Mouse (Mus musculus): ENCODE data around the gene Mest. TPM values are rescaled to one million over a fixed set of nuclear protein-coding genes. Genes with fewer than 3 reads are reported as not detected.

Mest gene
- polyA plus RNA-seq, 1 experiment from 2014 or later = 780 TPM

DNA sequence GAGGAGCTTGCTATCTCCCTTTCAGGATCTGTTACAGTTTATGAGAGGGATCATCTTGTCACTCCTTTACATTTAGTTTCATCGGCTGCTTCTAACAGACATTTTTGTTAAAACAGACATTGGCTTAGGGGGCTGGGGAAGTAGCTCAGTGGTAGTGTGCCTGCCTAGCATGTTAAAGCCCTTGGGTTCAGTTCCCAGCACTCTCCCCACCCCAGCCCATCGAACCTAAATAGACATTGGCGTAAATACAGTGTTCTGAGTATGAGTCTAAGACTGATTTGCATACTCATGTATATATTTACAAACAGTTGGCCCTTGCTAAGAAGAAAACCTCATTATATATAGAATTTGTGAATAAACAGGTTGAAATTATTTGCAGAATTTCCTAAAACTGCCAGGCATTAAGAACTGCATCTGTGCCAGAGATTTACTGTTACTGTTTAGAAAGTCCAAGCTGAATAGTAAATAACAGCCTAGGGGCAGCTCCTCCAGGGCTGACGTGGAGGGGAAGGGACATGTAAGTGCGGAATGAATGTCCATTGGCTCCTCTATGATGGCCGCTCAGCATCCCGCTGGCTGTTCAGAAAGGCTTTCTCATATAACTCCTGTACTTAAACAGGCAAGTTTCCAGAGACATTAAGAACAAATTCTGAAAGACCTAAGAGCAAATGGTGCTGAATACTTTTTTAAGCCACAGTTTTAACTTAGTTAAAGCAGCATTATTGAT, 24.4 kb downstream of the Mest start:
- Histone ChIP-seq H3K9me3 (no peaks in the 10 kb centered on the region), H3K4me3 (replicated peaks) (no peak overlapping the region), H3K4me1 (no peaks in the 10 kb centered on the region), H3K27me3 (replicated peaks) (no peaks in the 10 kb centered on the region), H3K36me3 (peaks cover 11% of the 10 kb centered on the region; the same call in 1 of the 2 replicates), H3K27ac (no peak overlapping the region), H3K9ac (no peak overlapping the region), H3K4me2 (no peak overlapping the region)
- WGBS = 65% methylated on average over 7 of the region's 7 CpGs
- no peak for ATAC-seq (ENCODE audit: insufficient read depth, low FRiP score, low read depth)

DNA sequence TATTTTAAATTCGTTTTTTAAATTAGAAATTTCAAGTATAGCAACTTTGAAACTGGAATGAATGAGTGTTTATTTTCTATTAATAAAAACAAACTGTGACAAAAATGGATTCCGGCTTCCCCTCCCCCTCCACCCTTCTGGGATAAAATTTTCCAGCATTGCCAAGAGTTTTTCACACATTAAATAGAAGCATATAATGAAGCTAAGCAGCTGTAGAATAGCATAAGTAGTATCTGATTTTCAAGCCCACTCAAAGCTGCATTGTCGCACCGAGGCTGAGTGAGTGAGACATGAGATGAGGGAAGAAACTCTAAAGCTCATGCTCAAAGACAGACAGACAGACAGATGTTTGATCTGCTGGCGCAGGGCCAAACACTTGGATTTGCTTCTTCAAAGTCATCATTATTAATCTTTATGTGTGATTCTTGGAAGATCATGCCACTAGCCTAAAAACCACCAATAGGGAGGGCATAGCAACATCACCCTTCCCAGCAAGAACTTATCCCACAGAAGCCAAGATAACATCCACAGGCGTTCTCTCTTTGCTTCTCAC, 25.1 kb downstream of the Mest start:
- Histone ChIP-seq H3K9me3 (no peaks in the 10 kb centered on the region), H3K4me3 (replicated peaks) (no peak overlapping the region), H3K27ac (no peak overlapping the region), H3K9ac (no peak overlapping the region), H3K4me1 (no peaks in the 10 kb centered on the region), H3K36me3 (peaks cover 11% of the 10 kb centered on the region; the same call in 1 of the 2 replicates), H3K27me3 (replicated peaks) (no peaks in the 10 kb centered on the region), H3K4me2 (no peak overlapping the region)
- no peak for ATAC-seq (ENCODE audit: insufficient read depth, low FRiP score, low read depth)
- WGBS = 73% methylated on average over 6 of the region's 6 CpGs

DNA sequence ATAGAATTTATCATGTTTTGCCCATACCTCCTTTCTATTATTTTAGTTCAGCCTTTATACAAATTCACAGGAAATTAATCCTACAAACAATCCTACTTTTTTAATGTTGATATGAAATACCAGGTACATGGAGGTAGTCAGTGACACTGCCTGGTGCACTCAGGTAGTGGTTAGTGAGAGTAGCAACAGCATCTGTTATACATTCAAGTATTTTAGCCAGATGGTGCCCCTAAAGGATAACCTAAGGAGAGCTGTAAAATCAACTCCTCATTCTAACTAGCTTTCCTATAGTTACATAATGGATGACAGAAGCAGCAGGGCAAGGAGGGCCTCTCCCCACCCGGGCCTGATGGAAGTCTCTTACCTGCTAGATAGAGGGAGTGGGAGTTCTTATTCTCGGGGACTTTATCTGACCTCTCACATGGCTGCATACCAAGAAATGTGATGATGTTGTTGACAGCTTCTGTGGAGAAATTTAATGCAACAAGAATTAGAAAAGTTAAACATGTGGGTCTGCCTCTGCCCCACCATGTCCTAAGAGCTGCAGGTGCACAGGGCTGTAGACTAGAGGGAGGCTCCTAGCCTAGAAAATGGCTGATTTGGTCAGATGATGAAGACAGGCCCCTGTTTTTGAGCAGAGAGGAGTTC, 25.8 kb downstream of the Mest start:
- Histone ChIP-seq H3K36me3 (peaks cover 11% of the 10 kb centered on the region; the same call in 1 of the 2 replicates), H3K4me1 (no peaks in the 10 kb centered on the region), H3K27ac (no peak overlapping the region), H3K4me2 (no peak overlapping the region), H3K27me3 (replicated peaks) (no peaks in the 10 kb centered on the region), H3K4me3 (replicated peaks) (no peak overlapping the region), H3K9ac (no peak overlapping the region), H3K9me3 (no peaks in the 10 kb centered on the region)
- 40% methylated on average over 2 of the region's 2 CpGs for WGBS
- ATAC-seq (ENCODE audit: insufficient read depth, low FRiP score, low read depth) = 0 out of 2 replicates have a peak, but pooled peaks have one; percentile 17

DNA sequence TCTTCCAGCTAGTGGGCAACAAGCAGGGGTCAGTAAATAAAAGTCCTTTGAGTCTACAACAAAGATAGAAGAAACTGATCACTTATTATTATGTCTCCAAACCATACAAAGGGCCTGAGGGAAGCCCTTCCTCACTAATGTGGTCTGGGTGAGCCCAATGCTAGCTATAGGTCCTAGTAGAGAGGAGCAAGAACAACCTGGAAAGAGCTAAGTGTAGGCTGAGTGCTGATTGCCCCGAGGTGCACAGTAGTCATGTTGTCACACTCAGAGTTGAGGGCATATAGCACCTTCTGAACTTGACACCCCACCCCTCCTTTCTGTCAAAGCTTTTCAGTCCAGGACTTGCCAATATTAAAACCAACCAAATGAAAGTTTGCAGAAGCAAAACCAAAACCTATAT, 26.5 kb downstream of the Mest start:
- Histone ChIP-seq H3K36me3 (peaks cover 11% of the 10 kb centered on the region; the same call in 1 of the 2 replicates), H3K27me3 (replicated peaks) (no peaks in the 10 kb centered on the region), H3K9me3 (no peaks in the 10 kb centered on the region), H3K4me1 (no peaks in the 10 kb centered on the region), H3K9ac (no peak overlapping the region), H3K4me2 (no peak overlapping the region), H3K4me3 (replicated peaks) (no peak overlapping the region), H3K27ac (no peak overlapping the region)
- ATAC-seq (ENCODE audit: insufficient read depth, low FRiP score, low read depth) = no peak
- WGBS = 43% methylated on average over 1 of the region's 1 CpGs

DNA sequence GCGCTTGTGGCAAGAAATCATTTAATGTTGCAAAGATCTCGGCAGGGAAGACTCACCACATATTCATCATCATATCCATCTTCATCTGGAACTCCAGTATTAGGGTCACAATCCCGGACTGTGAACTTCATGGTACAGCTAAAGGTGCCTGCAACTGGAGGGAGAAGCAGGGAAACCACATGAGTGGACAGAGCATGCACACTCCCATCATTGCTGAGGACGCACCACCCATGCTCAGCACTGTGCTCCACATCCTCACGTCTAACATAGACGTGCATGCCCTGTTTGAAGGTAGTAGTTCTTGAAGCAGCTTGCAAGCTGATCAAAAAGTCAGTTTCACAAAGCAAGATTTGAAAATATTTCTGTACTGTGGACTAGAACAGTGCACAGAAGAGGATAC, 27.1 kb downstream of the Mest start:
- peaks cover 11% of the 10 kb centered on the region; the same call in 1 of the 2 replicates for H3K36me3 ChIP-seq
- H3K4me1 ChIP-seq = no peaks in the 10 kb centered on the region
- H3K27ac ChIP-seq = no peak overlapping the region
- no peaks in the 10 kb centered on the region for H3K9me3 ChIP-seq
- ATAC-seq (ENCODE audit: insufficient read depth, low FRiP score, low read depth) = no peak
- no peaks in the 10 kb centered on the region for H3K27me3 ChIP-seq (replicated peaks)
- no peak overlapping the region for H3K4me3 ChIP-seq (replicated peaks)
- no peak overlapping the region for H3K4me2 ChIP-seq
- no peak overlapping the region for H3K9ac ChIP-seq
- WGBS = 67% methylated on average over 6 of the region's 6 CpGs

DNA sequence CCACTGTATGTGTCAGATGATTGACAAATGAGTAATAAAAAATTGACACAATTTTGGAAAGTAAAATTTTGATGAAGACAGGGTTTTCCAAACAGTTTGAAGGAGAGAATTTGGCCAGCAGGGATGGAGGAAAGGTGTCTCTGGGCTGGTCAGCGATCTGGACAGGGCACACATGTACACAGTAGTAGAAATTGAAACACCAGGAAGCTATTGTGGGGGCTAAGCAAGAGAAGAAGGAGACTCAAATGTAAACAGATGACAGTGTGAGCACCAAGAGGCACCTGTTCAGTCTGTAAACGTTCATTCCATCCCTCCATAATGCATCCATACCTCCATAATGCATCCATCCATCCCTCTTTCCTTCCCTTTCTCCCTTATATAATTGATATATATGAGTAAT, 27.9 kb downstream of the Mest start:
- no peak overlapping the region for H3K4me2 ChIP-seq
- no peak overlapping the region for H3K9ac ChIP-seq
- H3K4me3 ChIP-seq (replicated peaks) = no peak overlapping the region
- H3K27me3 ChIP-seq (replicated peaks) = no peaks in the 10 kb centered on the region
- no peaks in the 10 kb centered on the region for H3K4me1 ChIP-seq
- H3K27ac ChIP-seq = no peak overlapping the region
- H3K9me3 ChIP-seq = no peaks in the 10 kb centered on the region
- WGBS = 62% methylated on average over 2 of the region's 2 CpGs
- no peak for ATAC-seq (ENCODE audit: insufficient read depth, low FRiP score, low read depth)
- H3K36me3 ChIP-seq = peaks cover 11% of the 10 kb centered on the region; the same call in 1 of the 2 replicates

MicroRNAs within 50 kb of the gene (microRNA counts, 519-probe panel; counts per million panel counts)
- 2,695 counts per million, percentile 65 among the panel's probes with 10 or more counts for microRNA mmu-miR-335-3p
- microRNA mmu-miR-335-5p = 4,070 counts per million, percentile 95 among the panel's probes with 10 or more counts

Small RNA genes lying within 50 kb of the gene (microRNA-seq; reads per million reads assigned to microRNA genes)
- 71,791 reads per million, percentile 99 among the genes with 10 or more reads in this experiment for gene Mir335

Other genes with a start within 250 kb of the Mest start
- gene Tmem209, start 213.8 kb upstream of the Mest start, polyA plus RNA-seq (2015; fragmentation: Nextera tagmentation; extraction: Ambion mirVana) = 28.5 and 33.7 TPM in 2 replicates
- gene Ssmem1, start 213.7 kb upstream of the Mest start, polyA plus RNA-seq (2015; fragmentation: Nextera tagmentation; extraction: Ambion mirVana) = 0.09 TPM in 1 of 2 replicates, not detected in the other
- 765 and 1,219 TPM in 2 replicates for gene Cpa2, start 182.0 kb upstream of the Mest start, polyA plus RNA-seq (2015; fragmentation: Nextera tagmentation; extraction: Ambion mirVana)
- gene Cpa4, start 155.2 kb upstream of the Mest start, polyA plus RNA-seq (2015; fragmentation: Nextera tagmentation; extraction: Ambion mirVana) = 0.83 TPM in 2 replicates
- gene Cpa5, start 112.5 kb upstream of the Mest start, polyA plus RNA-seq (2015; fragmentation: Nextera tagmentation; extraction: Ambion mirVana) = 0.14 and 0.21 TPM in 2 replicates
- gene Cpa1, start 84.3 kb upstream of the Mest start, polyA plus RNA-seq (2015; fragmentation: Nextera tagmentation; extraction: Ambion mirVana) = 732 and 1,077 TPM in 2 replicates
- 10.0 and 11.5 TPM in 2 replicates for gene Cep41, start 29.8 kb upstream of the Mest start, polyA plus RNA-seq (2015; fragmentation: Nextera tagmentation; extraction: Ambion mirVana)
- gene Copg2, start 173.2 kb downstream of the Mest start, polyA plus RNA-seq (2015; fragmentation: Nextera tagmentation; extraction: Ambion mirVana) = 18.0 and 18.2 TPM in 2 replicates
- 0.15 and 0.35 TPM in 2 replicates for gene Tsga13, start 192.0 kb downstream of the Mest start, polyA plus RNA-seq (2015; fragmentation: Nextera tagmentation; extraction: Ambion mirVana)
- gene Klf14, start 235.5 kb downstream of the Mest start, polyA plus RNA-seq (2015; fragmentation: Nextera tagmentation; extraction: Ambion mirVana) = 4.3 and 6.1 TPM in 2 replicates

Measured in stomach, embryonic 15.5 days (tissue).